Mouse (Mus musculus) olfactory bulb, adult 2 months (tissue): ENCODE data around the gene Spryd7.
"Not testable (repeated sequence)": the region's sequence is repeated elsewhere in the genome, so short reads cannot be mapped to it uniquely, and the experiment has no call there.

Source experiments
- CTCF ChIP-seq: fragments of 200-500 bp; IDR thresholded peaks from 2 replicates; pipeline ENCODE4 v1.5.1; 2012; ENCODE audit warnings: low read depth, mild to moderate bottlenecking, low read length, moderate library complexity; ENCODE audit not compliant: insufficient read depth
- POLR2A ChIP-seq: fragments of 200-500 bp; IDR thresholded peaks from 2 replicates; pipeline ENCODE4 v1.6.1; 2012; ENCODE audit warnings: mild to moderate bottlenecking, low read depth, low read length, moderate library complexity; ENCODE audit not compliant: insufficient read depth

DNA sequence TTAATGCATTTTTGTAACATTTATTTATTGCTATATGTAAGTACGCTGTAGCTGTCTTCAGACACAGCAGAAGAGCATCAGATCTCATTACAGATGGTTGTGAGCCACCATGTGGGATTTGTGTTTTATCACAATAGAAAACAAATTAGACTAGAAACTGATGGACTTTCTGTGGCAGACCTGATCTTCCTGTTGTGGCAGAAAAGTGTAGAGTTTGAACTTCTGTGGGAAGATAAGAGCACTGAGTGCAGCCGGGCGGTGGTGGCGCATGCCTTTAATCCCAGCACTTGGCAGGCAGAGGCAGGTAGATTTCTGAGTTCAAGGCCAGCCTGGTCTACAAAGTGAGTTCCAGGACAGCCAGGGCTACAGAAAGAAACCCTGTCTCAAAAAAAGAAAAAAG, 9.5 kb upstream of the Spryd7 start:
- not testable (repeated sequence) for TF ChIP-seq CTCF, POLR2A
